Mouse (Mus musculus) heart, postnatal 0 days (tissue): ENCODE data around the gene Nup210l.

Source experiments
- CTCF ChIP-seq: IDR thresholded peaks from 2 replicates; pipeline ENCODE4 v1.5.1; 2016; ENCODE audit warnings: antibody characterized with exemption, control low read depth, low read depth
- EP300 ChIP-seq: IDR thresholded peaks from 2 replicates; pipeline ENCODE4 v1.6.1; 2016; ENCODE audit warnings: antibody characterized with exemption, low read depth

GRCm38 (mm10) chr3:90115526-90115925, 11.6 kb downstream of the Nup210l start:
- TF ChIP-seq CTCF (no peak), EP300 (no peak)
